Mouse (Mus musculus): Measurements from ENCODE around the gene Serpina3k. TPM values are rescaled to one million over a fixed set of nuclear protein-coding genes. Genes with fewer than 3 reads are reported as not detected.

The Serpina3k gene
- 0.18 TPM for polyA plus RNA-seq (2014; fragmentation: Illumina TruSeq; extraction: RNeasy Lipid Tissue Mini Kit (QIAGEN cat#74804); ENCODE audit: insufficient read depth, low read depth, low replicate concordance)

DNA sequence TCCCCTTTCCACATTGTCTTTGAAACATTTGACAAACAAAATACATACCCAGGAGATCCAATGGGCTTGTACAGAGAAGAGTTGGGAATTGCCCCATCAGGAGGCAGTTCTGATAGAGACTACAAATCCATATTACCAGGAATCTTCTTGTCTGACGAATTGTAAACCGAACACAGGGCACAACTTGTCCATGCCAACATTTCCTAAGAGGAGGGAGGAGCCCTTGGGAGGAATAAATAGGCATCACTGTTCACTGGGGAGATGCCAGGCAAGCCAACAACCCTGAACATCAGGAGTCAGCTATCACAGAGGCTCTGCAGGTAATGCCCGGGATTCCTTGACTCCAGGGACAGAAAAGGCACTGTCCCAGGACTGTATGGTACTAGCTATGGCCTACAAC, at the start of gene Serpina3k, which contains the start of gene Serpina3m:
Serpina3k (plus strand) TSS at position 261 of the 400 bp plus-strand sequence.
Serpina3m (plus strand) TSS at position 261 of the 400 bp plus-strand sequence.

DNA sequence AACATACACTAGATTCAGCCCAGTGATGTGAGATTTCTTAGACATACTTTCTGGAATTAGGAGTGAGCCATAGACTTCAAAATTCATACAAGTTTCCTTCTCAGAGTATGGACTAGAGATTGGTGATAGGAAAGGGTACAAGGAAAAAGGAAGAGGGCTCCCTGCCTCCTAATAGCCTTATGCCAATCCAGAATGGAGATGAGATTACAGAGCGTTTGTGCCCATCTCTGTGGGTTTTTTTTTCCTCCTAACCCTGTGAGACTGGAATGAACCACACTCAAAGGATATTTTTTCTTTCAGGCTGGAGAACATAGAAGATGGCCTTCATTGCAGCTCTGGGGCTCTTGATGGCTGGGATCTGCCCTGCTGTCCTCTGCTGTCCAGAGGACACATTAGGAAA, 24.0 kb upstream of the Serpina3k start, which contains the start of gene Serpina3j:
Serpina3j (plus strand) TSS at position 301 of the 400 bp plus-strand sequence.

Other genes with a start within 250 kb of the Serpina3k start
- gene Serpina5, start 237.4 kb upstream of the Serpina3k start, polyA plus RNA-seq (2014; fragmentation: Illumina TruSeq; extraction: RNeasy Lipid Tissue Mini Kit (QIAGEN cat#74804); ENCODE audit: insufficient read depth, low read depth, low replicate concordance), result not detected
- not detected for gene Serpina3a, start 225.8 kb upstream of the Serpina3k start, polyA plus RNA-seq (2014; fragmentation: Illumina TruSeq; extraction: RNeasy Lipid Tissue Mini Kit (QIAGEN cat#74804); ENCODE audit: insufficient read depth, low read depth, low replicate concordance)
- gene Serpina3b, start 210.5 kb upstream of the Serpina3k start, polyA plus RNA-seq (2014; fragmentation: Illumina TruSeq; extraction: RNeasy Lipid Tissue Mini Kit (QIAGEN cat#74804); ENCODE audit: insufficient read depth, low read depth, low replicate concordance), result not detected
- 11.7 TPM for gene Serpina3c, start 184.6 kb upstream of the Serpina3k start, polyA plus RNA-seq (2014; fragmentation: Illumina TruSeq; extraction: RNeasy Lipid Tissue Mini Kit (QIAGEN cat#74804); ENCODE audit: insufficient read depth, low read depth, low replicate concordance)
- 1.2 TPM for gene Serpina3f, start 123.9 kb upstream of the Serpina3k start, polyA plus RNA-seq (2014; fragmentation: Illumina TruSeq; extraction: RNeasy Lipid Tissue Mini Kit (QIAGEN cat#74804); ENCODE audit: insufficient read depth, low read depth, low replicate concordance)
- 9.4 TPM for gene Serpina3g, start 102.2 kb upstream of the Serpina3k start, polyA plus RNA-seq (2014; fragmentation: Illumina TruSeq; extraction: RNeasy Lipid Tissue Mini Kit (QIAGEN cat#74804); ENCODE audit: insufficient read depth, low read depth, low replicate concordance)
- 0.91 TPM for gene Serpina3i, start 75.4 kb upstream of the Serpina3k start, polyA plus RNA-seq (2014; fragmentation: Illumina TruSeq; extraction: RNeasy Lipid Tissue Mini Kit (QIAGEN cat#74804); ENCODE audit: insufficient read depth, low read depth, low replicate concordance)
- gene Serpina3j, start 23.9 kb upstream of the Serpina3k start, polyA plus RNA-seq (2014; fragmentation: Illumina TruSeq; extraction: RNeasy Lipid Tissue Mini Kit (QIAGEN cat#74804); ENCODE audit: insufficient read depth, low read depth, low replicate concordance), result not detected
- 2.3 TPM for gene Serpina3m, start within 50 bp of the Serpina3k start, polyA plus RNA-seq (2014; fragmentation: Illumina TruSeq; extraction: RNeasy Lipid Tissue Mini Kit (QIAGEN cat#74804); ENCODE audit: insufficient read depth, low read depth, low replicate concordance)
- gene Serpina3n, start 68.2 kb downstream of the Serpina3k start, polyA plus RNA-seq (2014; fragmentation: Illumina TruSeq; extraction: RNeasy Lipid Tissue Mini Kit (QIAGEN cat#74804); ENCODE audit: insufficient read depth, low read depth, low replicate concordance), result 63.6 TPM
- gene Gsc, start 134.8 kb downstream of the Serpina3k start, polyA plus RNA-seq (2014; fragmentation: Illumina TruSeq; extraction: RNeasy Lipid Tissue Mini Kit (QIAGEN cat#74804); ENCODE audit: insufficient read depth, low read depth, low replicate concordance), result 0.38 TPM

Measured in lung, adult 10 weeks (tissue).